Mouse (Mus musculus): ENCODE measurements around the gene Gm20605. TPM values are rescaled to one million over a fixed set of nuclear protein-coding genes. Genes with fewer than 3 reads are reported as not detected.

The Gm20605 gene
- total RNA-seq, 2 experiments from 2014 or later = 3.9 to 4.9 TPM

GRCm38 (mm10) chr5:137647827-137648601 lies 19.0 kb downstream of the Gm20605 start:
- intact Hi-C loops (cut with DNase I) = no loop called here
- no peak for DNase-seq

GRCm38 (mm10) chr5:137649251-137649650 lies 20.3 kb downstream of the Gm20605 start:
- intact Hi-C loops (cut with DNase I) = no loop called here
- no peak for DNase-seq

GRCm38 (mm10) chr5:137649669-137650571 lies 20.9 kb downstream of the Gm20605 start:
- intact Hi-C loops (cut with DNase I) = no loop called here
- peak; percentile 32 to 52 for DNase-seq

- intact Hi-C loops (cut with DNase I) = loop anchor here (2.0 kb wide), 2 partner anchors 68 to 150 kb away; partner anchors contain the start of gene Pop7
- DNase-seq = peak; percentile 69 to 73
These were observed 23.5 kb downstream of the Gm20605 start for GRCm38 (mm10) chr5:137652474-137652873.

- DNase-seq = no peak
- intact Hi-C loops (cut with DNase I) = loop anchor here (2.0 kb wide), 2 partner anchors 69 to 151 kb away; partner anchors contain the start of gene Pop7
These were observed 24.4 kb downstream of the Gm20605 start for GRCm38 (mm10) chr5:137653366-137653765.

GRCm38 (mm10) chr5:137654746-137655145 lies 25.8 kb downstream of the Gm20605 start:
- DNase-seq = no peak
- intact Hi-C loops (cut with DNase I) = no loop called here

GRCm38 (mm10) chr5:137656977-137657376 lies 28.0 kb downstream of the Gm20605 start:
- intact Hi-C loops (cut with DNase I) = loop anchor here (1.0 to 2.0 kb wide), 4 partner anchors 28 to 103 kb away; partner anchors contain the start of genes Agfg2 and Nyap1
- peak; percentile 71 to 77 for DNase-seq

- intact Hi-C loops (cut with DNase I) = no loop called here
- peak; percentile 70 to 81 for DNase-seq
These were observed 31.2 kb downstream of the Gm20605 start for GRCm38 (mm10) chr5:137660064-137660688.

- DNase-seq = no peak
- intact Hi-C loops (cut with DNase I) = no loop called here
These were observed 34.1 kb downstream of the Gm20605 start for GRCm38 (mm10) chr5:137663057-137663456.

GRCm38 (mm10) chr5:137668971-137669370 lies 40.0 kb downstream of the Gm20605 start:
- intact Hi-C loops (cut with DNase I) = no loop called here
- peak; percentile 50 to 57 for DNase-seq

GRCm38 (mm10) chr5:137670240-137670639 lies 41.3 kb downstream of the Gm20605 start:
- DNase-seq = no peak
- intact Hi-C loops (cut with DNase I) = no loop called here

GRCm38 (mm10) chr5:137671443-137672240 lies 42.7 kb downstream of the Gm20605 start:
- DNase-seq = peak; percentile 70 to 82
- intact Hi-C loops (cut with DNase I) = no loop called here

GRCm38 (mm10) chr5:137672361-137672760 lies 43.4 kb downstream of the Gm20605 start:
- intact Hi-C loops (cut with DNase I) = no loop called here
- DNase-seq = no peak

GRCm38 (mm10) chr5:137673015-137673414 lies 44.0 kb downstream of the Gm20605 start:
- intact Hi-C loops (cut with DNase I) = no loop called here
- no peak for DNase-seq

- intact Hi-C loops (cut with DNase I) = no loop called here
- no peak for DNase-seq
These were observed 45.8 kb downstream of the Gm20605 start for GRCm38 (mm10) chr5:137674786-137675185.

- intact Hi-C loops (cut with DNase I) = no loop called here
- DNase-seq = no peak
These were observed 48.9 kb downstream of the Gm20605 start for GRCm38 (mm10) chr5:137677859-137678258.

GRCm38 (mm10) chr5:137678736-137679135 lies 49.8 kb downstream of the Gm20605 start:
- no peak for DNase-seq
- intact Hi-C loops (cut with DNase I) = no loop called here

GRCm38 (mm10) chr5:137679726-137680125 lies 50.8 kb downstream of the Gm20605 start:
- no peak for DNase-seq
- intact Hi-C loops (cut with DNase I) = no loop called here

GRCm38 (mm10) chr5:137682526-137682925 lies 53.6 kb downstream of the Gm20605 start:
- no peak for DNase-seq
- intact Hi-C loops (cut with DNase I) = no loop called here
